Mouse (Mus musculus): ENCODE data around the gene Raet1e.
"Not testable (repeated sequence)": the region's sequence is repeated elsewhere in the genome, so short reads cannot be mapped to it uniquely, and the experiment has no call there.

Raet1e gene

DNA sequence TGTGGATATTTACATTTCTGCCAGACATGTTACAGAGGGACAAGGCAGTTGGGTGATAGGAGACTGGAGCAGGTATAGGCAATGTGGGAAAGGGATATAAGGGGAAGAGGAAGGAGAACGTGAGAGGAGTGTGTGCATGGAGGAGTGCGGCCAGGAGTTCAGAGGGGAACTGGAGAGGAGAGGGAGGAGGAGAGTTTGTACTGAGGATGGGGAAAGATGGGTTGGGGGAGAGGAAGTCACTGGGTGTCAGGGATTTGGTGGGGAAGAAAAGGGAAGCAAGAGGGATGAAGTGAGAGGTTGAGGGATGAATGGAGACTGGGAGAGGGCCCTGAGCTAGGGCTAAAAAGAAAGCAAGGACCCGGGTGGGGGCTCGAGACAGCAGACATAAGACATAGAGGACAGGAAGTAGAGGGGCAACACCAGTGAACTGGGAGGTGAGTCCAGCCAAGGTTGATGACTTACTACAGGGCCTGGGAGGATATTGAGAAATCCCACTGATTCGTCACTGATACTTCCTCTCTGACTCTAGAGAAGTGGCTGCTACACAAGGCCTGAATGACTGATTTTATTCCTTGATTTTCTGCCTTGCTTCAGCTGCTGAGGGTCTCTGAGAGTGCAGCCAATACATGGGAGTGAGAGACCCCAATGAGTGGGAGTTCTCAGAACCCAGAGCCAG is 7.1 kb downstream of the Raet1e start:
- not testable (repeated sequence) for DNase-seq (ENCODE audit: low read depth, low spot score)

DNA sequence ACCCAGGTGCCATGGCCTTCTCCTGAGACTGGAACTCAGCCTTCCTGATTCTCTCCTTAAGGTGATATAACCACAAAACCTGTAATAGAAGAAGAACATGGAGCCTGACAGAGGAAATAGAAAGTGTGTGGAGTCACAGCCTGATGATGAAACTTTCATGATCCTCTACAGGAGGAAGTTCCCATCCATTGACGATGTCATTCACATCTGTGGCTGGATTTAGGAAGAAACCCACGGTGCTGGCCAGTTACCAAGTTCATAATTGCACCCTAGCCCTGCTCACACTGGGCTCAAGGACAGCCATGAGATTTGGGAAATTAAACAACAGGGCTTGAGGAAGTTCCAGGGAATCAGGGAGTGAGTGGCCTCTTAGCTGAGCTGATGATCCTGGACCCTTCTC is 7.7 kb downstream of the Raet1e start:
- DNase-seq (ENCODE audit: low read depth, low spot score) = not testable (repeated sequence)

DNA sequence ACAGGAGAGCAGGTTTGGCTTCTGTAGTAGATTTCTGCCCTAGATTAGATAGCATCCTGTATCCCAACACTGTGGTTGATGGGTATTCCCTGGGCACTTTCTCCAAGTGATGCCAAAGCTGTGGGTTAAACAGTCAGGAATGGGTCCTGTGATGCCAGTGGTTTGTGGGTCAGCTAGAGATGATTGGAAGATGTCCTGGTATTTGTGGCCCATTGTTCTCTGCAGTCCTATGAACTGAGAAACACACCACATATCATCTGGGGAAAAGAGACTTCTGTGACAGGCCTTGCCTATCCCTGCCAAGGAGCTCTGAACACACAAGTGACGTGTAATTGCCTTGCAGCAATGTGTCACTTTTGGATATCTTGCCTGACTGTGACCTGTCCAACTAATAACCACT is 8.7 kb downstream of the Raet1e start:
- DNase-seq (ENCODE audit: low read depth, low spot score) = not testable (repeated sequence)

DNA sequence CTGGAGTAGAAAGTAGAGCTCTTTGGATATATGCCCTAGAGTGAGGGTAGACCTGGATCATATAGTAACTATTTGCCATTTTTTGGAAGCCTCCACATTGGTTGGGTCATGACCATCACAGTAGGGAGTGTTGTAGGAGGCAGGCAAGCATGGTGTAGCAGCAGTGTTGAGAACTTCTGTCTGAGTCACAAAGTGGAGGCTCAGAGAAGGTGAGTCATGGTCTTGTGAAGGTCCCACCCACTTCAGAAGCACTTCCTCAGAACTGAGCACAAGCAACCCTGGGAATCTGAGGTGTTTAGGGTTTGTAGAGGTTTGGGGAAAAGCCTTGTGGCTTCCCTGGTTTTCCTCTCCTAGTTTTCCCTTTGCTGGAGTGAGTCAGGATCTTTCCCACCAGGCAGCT is 10.7 kb downstream of the Raet1e start:
- DNase-seq (ENCODE audit: low read depth, low spot score) = not testable (repeated sequence)

DNA sequence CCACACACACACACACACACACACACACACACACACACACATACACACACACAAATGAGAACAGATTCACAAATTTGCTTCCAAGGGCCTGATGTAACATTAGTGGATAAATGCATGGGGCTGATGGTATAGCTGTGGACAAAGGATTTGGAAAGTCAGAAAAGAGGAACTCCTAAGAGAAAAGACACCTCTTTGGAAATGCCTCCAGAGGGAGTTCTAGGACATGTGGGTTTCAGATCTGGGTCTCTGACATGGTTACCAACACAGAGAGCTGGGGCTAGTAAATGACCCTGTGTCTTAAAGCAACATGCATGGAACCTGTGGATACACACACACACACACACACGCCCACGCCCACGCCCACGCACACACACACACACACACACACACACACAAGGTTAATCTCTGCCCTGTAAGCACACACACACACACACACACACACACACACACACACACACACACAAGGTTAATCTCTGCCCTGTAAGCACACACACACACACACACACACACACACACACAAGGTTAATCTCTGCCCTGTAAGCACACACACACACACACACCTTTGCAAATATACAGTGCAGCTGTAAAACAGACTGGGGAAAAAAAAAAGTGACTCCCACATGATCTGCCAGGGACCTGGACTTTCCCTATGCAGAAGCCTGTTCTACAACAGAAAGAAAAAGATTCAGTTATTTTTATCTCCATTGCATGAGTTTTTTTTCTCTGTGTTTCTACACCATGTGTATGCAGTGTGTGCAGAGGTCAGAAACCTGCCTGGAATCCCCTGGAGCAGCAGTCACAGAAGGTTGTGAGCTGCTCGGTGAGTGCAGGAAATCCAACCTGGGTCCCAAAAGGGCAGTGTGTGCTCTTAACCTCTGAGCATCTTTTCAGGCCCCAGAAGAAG is 14.3 kb downstream of the Raet1e start:
- not testable (repeated sequence) for DNase-seq (ENCODE audit: low read depth, low spot score)

DNA sequence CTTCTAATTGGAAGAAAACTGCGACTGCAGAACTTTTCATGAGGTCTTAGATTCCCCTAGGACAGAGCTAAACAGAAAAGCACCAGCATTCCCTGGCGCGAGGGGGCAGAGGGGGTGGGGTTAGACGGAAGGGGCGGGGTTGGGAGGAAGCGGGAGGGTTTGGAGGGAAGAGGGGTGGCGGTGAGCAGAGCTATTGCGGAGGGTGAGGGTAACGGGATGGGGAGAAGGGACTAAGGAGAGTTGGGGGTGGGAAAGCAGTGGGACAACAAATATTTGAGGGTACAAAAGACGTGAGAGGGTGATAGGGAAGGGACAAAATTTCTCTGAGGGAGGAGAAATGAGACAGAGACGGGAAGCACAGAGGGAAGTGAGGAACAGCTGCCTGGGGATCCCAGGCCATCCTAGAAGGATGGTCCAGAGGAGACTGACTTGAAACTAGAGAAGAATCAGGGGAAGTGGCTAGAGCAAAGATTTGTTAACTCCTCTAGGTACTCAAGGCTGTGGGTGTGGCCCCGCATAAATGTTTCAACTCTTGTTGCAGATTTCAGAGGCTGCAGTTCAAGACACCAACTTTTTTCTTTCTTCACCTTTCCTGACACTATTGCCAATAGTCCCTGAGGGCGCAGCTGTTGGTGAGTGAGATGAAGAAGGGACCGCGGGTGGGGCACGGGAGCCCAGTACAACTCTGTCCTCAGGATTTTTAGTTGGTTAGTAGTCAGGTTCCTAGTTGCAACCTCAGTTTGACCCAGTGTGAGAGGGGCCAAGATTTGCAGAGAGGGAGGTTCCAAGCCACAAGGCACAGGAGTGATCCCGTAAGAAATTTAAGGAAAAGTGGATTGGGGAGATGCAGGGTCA is 15.2 kb downstream of the Raet1e start:
- DNase-seq (ENCODE audit: low read depth, low spot score) = not testable (repeated sequence)

DNA sequence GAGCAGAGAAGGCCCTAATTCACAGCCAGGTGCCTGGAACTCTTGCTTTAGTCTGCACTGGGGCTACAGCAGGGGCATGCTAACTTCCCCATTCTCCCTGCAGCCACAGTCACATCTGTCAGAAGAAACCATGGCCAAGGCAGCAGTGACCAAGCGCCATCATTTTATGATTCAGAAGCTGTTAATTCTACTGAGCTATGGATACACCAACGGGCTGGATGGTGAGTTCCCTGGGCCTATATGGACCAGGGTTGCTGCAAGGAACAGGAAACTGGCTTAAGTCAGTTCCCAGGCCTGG is 15.8 kb downstream of the Raet1e start:
- not testable (repeated sequence) for DNase-seq (ENCODE audit: low read depth, low spot score)

DNA sequence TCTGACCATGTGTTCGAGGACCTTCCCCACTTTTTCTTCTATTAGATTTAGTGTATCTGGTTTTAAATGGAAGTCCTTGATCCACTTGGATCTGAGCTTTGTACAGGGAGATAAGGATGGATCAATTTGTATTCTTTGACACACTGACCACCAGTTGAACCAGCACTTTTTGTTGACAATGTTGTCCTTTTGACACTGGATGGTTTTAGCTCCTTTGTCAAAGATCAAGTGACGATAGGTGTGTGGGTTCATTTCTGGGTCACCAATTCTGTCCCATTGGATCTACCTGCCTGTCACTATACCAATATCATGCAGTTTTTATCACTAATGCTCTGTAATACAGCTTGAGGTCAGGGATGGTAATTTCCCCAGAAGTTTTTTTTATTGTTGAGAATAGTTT is 18.1 kb downstream of the Raet1e start:
- not testable (repeated sequence) for DNase-seq (ENCODE audit: low read depth, low spot score)

DNA sequence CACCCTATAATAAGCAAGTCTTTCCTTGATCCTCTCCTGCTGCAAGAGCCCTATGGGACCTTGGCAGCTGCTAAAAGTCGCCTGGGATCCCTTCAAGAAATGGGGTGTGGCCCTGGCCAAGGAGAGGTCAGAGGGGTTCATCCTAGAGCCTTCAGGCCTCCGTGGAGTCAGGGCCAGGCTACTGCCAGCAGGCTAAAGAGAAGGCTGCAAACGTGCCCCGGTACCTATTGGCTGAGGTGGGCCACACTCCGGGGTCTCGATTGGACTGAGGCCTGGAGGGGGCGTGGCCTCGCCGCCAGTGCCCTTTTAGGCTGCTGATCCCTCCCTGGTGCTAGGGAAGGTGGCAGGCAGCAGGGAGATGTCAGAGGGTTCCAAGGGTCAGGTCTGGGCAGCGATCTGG is 32.7 kb downstream of the Raet1e start:
- DNase-seq (ENCODE audit: low read depth, low spot score) = not testable (repeated sequence)

DNA sequence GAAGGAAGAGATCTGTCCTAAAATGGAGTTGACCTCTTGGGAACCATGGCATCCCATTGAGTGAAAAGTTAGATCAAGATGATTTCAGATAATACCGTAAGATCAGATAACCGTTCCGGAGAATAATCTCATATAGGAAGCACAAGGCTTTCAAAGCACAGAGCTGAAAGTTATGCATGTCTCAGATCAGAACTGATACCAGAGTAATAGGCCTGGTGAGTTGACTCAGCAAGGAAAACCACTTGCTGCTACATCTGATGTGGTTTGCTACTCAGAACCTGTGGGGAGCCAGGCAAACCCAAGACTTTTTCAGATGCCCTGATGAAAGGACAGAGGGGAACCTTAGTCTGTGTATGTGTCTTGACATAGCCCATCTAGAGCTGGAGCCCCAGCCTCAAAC is 43.0 kb downstream of the Raet1e start:
- DNase-seq (ENCODE audit: low read depth, low spot score) = not testable (repeated sequence)

DNA sequence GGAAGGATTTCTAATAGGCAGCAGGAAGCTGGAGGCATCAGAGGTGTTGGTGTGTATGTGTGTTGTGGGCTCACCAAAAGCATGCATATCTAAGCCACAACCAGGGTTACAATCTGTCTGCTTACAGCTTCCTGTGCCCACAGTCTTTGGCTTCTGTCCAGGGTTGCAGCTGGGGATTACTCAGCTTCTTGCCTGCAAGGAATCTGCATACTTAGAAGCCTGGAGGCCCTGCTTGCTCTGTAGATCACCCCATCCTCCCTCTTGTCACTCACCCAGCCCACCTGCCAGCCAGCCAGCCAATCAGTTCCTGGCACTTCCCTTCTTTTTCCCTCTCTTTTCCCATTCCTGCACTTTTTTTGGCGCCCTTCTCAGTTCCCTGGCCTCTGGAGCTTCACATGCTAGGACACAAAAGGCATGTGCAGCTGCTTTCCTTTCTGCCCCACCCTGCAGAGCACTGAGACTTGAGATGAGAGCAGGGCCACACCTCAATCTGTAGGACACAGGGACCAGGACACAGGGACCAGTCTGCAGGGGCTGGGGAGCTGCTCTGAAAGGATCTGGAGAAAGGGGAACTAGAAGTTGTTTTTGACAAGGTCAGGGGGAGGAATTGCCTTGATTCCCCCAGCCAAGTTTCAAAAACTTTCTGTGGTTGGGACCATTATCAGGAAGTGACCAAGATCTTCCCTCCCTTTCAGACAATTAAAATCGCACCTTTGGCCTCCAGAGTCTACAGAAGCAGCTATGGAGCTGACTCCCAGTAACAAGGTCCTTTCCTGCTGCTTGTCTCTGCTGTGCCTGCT is 44.6 kb downstream of the Raet1e start:
- DNase-seq (ENCODE audit: low read depth, low spot score) = not testable (repeated sequence)

DNA sequence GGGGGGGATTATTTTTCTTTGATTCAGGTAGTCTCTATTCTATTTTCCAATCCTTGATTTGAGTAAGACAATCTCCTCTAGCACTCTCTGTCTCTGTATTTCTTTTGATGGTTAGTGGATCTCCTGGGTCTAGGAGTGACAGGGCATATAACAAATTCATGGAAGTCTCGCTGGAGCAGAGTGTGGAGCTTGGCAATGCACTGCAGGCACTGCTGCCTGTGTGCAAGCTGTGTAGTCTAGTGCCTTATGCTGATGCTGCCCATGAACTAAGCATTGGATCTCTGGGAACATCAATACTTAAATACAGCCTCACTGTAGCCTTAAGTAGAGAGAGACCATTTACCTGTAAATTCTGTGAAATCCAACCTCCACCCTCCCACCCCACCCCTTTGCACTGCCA is 48.1 kb downstream of the Raet1e start:
- not testable (repeated sequence) for DNase-seq (ENCODE audit: low read depth, low spot score)

DNA sequence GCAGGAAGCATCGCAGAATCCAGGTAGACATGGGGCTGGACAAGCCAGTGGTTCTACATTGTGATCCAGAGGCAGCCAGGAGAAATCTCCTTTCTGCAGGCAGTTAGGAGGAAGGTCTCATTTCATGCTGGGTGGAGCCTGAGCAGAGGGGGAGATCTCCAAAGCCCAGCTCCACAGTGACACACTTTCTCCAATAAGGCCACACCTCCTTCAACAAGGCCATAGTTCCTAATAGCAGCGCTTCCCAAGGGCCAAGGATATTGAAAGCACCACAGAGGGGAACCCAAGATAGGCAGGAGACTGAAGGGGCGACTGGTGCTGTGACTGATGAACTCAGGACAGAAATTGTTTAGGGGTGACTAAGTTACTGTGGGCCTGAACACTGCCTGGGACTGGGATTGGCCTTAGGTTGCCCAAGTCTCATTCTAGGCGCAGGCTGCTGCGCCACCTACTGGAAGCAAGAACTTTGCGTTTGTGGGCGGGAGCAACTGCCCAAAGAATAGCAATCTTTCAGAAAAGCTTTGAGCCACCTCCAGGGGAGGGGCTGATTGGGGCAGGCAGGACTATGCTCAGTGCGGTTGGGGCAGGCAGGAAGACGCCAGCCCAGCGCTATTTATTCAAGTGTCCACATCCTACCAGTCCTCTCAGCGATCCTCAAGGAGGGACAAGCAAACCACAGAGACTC is 53.8 kb downstream of the Raet1e start:
- not testable (repeated sequence) for DNase-seq (ENCODE audit: low read depth, low spot score)

DNA sequence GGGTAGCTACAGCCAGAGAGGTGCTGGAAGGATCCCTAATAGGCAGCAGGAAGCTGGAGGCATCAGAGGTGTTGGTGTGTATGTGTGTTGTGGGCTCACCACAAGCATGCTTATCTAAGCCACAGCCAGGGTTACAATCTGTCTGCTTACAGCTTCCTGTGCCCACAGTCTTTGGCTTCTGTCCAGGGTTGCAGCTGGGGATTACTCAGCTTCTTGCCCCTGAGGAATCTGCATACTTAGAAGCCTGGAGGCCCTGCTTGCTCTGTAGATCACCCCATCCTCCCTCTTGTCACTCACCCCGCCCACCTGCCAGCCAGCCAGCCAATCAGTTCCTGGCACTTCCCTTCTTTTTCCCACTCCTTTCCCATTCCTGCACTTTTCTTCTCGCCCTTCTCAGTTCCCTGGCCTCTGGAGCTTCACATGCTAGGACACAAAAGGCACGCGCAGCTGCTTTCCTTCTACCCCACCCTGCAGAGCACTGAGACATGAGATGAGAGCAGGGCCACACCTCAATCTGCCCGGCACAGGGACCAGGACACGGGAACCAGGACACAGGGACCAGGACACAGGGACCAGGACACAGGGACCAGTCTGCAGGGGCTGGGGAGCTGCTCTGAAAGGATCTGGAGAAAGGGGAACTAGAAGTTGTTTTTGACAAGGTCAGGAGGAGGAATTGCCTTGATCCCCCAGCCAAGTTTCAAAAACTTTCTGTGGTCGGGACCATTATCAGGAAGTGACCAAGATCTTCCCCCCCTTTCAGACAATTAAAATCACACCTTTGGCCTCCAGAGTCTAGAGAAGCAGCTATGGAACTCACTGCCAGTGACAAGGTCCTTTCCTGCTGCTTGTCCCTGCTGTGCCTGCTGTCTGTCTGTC is 65.3 kb downstream of the Raet1e start:
- not testable (repeated sequence) for DNase-seq (ENCODE audit: low read depth, low spot score)

DNA sequence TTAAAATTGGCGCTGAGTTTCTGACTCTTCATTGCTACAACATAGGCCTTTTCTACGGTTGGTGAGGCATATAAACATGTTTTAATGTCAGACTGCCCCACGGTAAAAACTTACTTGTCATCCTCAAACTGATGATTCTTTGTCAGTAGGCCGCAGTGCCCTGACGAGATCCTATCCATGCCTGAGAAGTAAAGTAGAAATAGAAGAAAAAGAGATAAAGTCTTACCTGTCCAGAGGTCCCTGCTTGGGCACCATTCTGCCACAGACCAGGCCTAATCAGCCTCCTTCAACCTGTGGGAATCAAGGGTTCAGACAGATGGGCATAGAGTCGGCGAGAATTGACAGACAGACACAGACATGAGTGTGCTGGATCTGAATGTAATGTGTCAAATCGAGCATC is 106.7 kb downstream of the Raet1e start:
- DNase-seq (ENCODE audit: low read depth, low spot score) = no peak

DNA sequence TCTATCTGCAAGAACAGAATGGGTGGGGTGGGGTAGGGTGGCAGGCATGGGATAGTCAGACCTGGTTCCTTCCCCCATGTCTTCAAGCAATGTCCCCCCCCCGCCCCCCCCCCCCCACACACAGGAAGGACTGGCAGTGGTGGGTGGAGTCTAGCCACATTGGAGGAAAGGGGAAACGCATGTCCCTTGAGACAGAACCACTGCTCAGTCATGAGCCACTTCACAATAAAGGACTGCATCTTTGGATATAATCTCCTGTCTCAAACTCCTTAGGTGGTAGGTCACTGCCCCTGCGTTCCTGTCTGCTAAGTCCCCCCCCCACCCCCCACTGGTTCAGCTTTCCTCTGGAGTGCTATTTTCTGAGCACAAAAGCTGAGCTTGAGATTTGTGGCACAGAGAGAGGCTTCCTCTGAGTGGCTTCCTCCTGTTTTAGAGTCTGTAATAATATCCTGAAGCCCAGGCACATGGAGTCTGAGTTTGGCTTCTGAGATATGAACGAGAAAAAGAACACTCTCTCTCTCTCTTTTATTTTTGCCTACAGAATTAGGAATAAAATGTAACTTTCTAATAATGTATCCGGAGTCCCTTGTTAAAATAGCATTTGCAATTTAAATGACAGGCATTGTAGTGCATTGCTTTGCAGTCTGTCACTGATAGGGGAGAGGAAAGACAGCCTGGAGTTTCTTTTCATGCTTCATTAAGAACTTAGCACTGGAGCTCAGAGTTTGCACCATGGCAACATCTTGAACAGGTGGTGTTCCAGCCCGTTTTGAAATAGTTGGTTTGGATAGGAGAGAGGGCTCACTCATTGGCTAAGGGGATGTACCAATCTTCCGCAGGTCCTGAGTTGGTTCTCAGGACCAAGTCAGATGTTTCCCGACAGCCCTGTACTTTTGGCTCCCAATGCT is 112.8 kb downstream of the Raet1e start:
- not testable (repeated sequence) for DNase-seq (ENCODE audit: low read depth, low spot score)

DNA sequence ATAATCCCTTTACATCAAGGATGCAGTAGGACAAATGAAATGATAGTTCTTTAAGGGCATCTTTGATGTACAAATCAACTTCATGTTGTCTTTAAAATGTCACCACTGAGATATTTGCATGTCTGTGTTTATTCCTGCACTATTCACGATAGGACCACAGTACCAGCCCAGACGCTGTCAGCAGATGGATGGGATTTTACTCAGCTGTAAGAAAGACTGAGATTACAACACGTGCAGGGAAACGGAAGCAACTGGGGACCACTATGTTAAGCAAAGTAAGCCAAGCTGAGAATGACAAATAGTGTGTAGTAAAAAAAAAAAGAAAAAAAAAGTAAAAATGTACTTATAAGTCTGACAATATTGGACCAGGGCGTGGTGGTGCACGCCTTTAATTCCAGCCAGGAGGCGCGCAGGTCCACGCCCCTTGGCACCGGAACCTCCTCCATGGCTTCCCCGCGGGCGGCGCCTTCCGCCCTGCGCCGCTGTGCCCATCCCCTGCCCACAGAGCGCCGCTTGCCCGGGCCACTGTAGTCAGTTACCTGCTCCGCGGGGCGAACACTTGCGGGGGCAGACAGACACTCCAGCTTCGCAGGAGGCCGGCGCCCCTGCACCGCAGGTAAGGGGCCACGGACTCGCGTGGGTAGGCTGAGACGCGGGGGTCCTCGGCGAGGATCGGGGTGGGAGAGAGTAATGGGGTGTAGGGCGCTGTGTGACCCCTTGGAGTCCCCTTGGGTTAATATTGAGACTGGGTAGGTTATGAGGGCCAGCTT is 114.7 kb downstream of the Raet1e start:
- not testable (repeated sequence) for DNase-seq (ENCODE audit: low read depth, low spot score)
